Mouse (Mus musculus) intestine, postnatal 0 days (tissue): ENCODE results near the gene Samm50. TPM values are rescaled to one million over a fixed set of nuclear protein-coding genes. Genes with fewer than 3 reads are reported as not detected.

ENCODE experiments used
- ATAC-seq: fragments of 200-750 bp; cut with Nextera tagmentation; 2 replicates; pipeline ENCODE4 v1.8.0; 2017; ENCODE audit warnings: mild to moderate bottlenecking, moderate TSS enrichment, moderate library complexity
- H3K27ac ChIP-seq: fragments of 300-500 bp; sonication (generic); 2 replicates; pipeline ENCODE4 v1.5.1; 2014; ENCODE audit warnings: mild to moderate bottlenecking, low read depth, low read length, moderate library complexity
- H3K27me3 ChIP-seq: fragments of 300-500 bp; sonication (generic); replicated peaks from 2 replicates; pipeline ENCODE4 v1.6.1; 2014; ENCODE audit warnings: low read length, mixed read lengths; ENCODE audit not compliant: control insufficient read depth, insufficient read depth
- H3K36me3 ChIP-seq: fragments of 300-500 bp; sonication (generic); 2 replicates; pipeline ENCODE4 v1.6.1; 2014; ENCODE audit warnings: mild to moderate bottlenecking, moderate library complexity; ENCODE audit not compliant: control insufficient read depth, insufficient read depth
- H3K4me1 ChIP-seq: fragments of 300-500 bp; sonication (generic); replicated peaks from 2 replicates; pipeline ENCODE4 v1.6.1; 2014; ENCODE audit warnings: antibody characterized with exemption, low read length, mixed read lengths; ENCODE audit not compliant: control insufficient read depth, insufficient read depth
- H3K4me2 ChIP-seq: fragments of 300-500 bp; sonication (generic); replicated peaks from 2 replicates; pipeline ENCODE4 v1.6.1; 2014; ENCODE audit warnings: low read depth, mild to moderate bottlenecking, moderate library complexity
- H3K4me3 ChIP-seq: fragments of 300-500 bp; sonication (generic); 2 replicates; pipeline ENCODE4 v1.5.1; 2014; ENCODE audit warnings: low read depth, low read length
- H3K9ac ChIP-seq: fragments of 300-500 bp; sonication (generic); 2 replicates; pipeline ENCODE4 v1.6.1; 2014; ENCODE audit warnings: mild to moderate bottlenecking, low read depth, low read length
- H3K9me3 ChIP-seq: fragments of 300-500 bp; sonication (generic); 2 replicates; pipeline ENCODE4 v1.6.1; 2016; ENCODE audit warnings: mixed run types; ENCODE audit not compliant: control insufficient read depth
- CTCF ChIP-seq: sonication (generic); IDR thresholded peaks from 2 replicates; pipeline ENCODE4 v1.5.1; 2016; ENCODE audit warnings: low read depth, mild to moderate bottlenecking, control low read depth, antibody characterized with exemption, moderate library complexity
- WGBS: fragments of 180-500 bp; shearing (Covaris S2); extraction: QIAGEN DNeasy Blood & Tissue Kit; methylation state at CpG from one replicate; pipeline ENCODE4 v1.1.7; 2014; 5-methylcytosine and 5-hydroxymethylcytosine counted together
- polyA plus RNA-seq: library from polyadenylated mRNA; unstranded; fragments of >200 nt; fragmentation: Nextera tagmentation; extraction: Ambion mirVana; gene quantifications from 2 replicates; pipeline ENCODE4 v1.2.1, GENCODE M21; 2015

Gene Samm50
- polyA plus RNA-seq, 1 experiment from 2014 or later: 110 TPM

DNA sequence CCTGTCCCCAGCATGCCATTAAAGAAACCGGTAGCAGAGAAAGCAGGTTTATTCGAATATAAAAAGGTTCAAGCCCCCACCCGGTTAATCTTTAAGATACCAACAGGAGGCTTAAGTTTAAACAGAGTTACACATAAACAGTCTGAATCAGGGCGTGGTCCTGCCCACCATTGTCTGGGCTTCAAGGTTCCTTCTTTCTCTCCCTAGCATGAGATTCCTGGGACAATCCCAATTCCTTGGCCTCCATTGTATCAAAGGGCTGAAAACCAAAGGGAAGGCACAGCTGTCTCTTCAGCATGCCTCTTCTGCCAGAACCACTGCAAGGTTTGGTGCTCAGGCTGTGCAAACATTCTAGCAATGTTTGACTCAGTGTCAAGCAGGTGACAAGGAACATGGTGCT lies 5.8 kb upstream of the Samm50 start:
- Histone ChIP-seq H3K27me3 (no peaks in the 10 kb centered on the region), H3K4me1 (no peaks in the 10 kb centered on the region), H3K27ac (no peak overlapping the region), H3K36me3 (no peaks in the 10 kb centered on the region), H3K9ac (no peak overlapping the region), H3K9me3 (no peaks in the 10 kb centered on the region), H3K4me3 (no peak overlapping the region), H3K4me2 (no peak overlapping the region)
- WGBS: 38% methylated on average over 4 of the region's 4 CpGs
- ATAC-seq: no peak
- no peak for TF ChIP-seq CTCF

DNA sequence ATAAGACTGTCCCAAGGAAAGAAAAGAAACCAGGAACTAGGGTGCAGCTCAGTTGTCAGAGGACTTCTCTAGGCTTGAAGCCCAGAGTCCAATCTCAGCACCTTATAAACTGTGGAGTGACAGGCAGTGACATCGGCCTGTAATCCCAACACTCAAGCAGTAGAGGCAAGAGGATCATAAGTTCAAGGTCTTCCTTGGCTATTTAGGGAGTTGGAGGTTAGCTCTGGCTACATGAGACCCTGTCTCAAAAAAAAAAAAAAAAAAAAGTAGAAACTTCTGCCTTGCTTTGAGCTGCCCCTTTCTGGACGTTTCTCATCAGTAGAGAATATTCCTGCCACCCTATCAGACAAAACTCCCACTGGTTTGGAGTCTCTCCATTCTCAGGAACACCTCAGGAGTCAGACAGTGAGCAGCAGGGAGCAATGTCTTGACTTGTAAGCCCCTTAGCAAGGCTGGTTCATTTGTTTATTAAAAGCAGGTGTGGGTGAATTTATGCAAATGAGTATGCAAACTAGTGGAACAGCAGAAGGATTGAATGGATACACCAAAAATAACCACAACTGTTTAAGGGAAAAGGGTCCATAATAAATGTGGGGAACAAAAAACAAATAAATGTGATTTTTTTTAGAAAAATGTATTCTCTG lies 3.0 kb upstream of the Samm50 start:
- H3K9ac ChIP-seq: no peak overlapping the region
- no peaks in the 10 kb centered on the region for H3K36me3 ChIP-seq
- no peak for ATAC-seq
- TF ChIP-seq CTCF: no peak
- H3K27me3 ChIP-seq: no peaks in the 10 kb centered on the region
- no peak overlapping the region for H3K27ac ChIP-seq
- H3K4me3 ChIP-seq: no peak overlapping the region
- H3K4me2 ChIP-seq: no peak overlapping the region
- peaks cover 9% of the 10 kb centered on the region; the same call in 1 of the 2 replicates for H3K4me1 ChIP-seq
- no peaks in the 10 kb centered on the region for H3K9me3 ChIP-seq
- WGBS: 46% methylated on average over 2 of the region's 2 CpGs

DNA sequence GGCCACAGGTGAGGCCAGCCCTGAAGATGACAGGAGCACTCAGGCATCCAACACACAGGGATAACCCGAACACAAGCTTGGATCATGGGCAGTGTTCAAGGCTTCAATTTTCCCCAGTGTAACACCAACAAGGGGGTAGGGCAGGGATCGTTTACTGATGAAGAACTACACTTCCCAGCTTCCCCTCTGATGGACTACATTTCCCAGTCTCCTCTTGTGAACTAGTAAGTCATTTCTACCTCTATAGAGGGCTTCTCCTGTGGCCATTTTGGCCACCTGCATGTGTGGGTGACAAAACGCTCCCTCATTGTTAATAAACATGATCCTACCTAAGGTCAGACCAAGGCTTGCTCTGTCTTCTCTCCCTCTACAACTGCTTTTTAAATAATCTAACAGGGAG lies 2.2 kb upstream of the Samm50 start:
- Histone ChIP-seq H3K36me3 (no peaks in the 10 kb centered on the region), H3K4me2 (no peak overlapping the region), H3K9me3 (no peaks in the 10 kb centered on the region), H3K4me3 (no peak overlapping the region), H3K4me1 (peaks cover 9% of the 10 kb centered on the region; the same call in 1 of the 2 replicates), H3K27me3 (no peaks in the 10 kb centered on the region), H3K27ac (no peak overlapping the region), H3K9ac (no peak overlapping the region)
- no peak for TF ChIP-seq CTCF
- no peak for ATAC-seq
- WGBS: 38% methylated on average over 3 of the region's 3 CpGs

- 3% methylated on average over 9 of the region's 9 CpGs for WGBS
- H3K4me1 ChIP-seq: peaks cover 9% of the 10 kb centered on the region; the same call in 1 of the 2 replicates
- H3K9me3 ChIP-seq: no peaks in the 10 kb centered on the region
- H3K9ac ChIP-seq: peak overlapping the region; percentile 89
- H3K36me3 ChIP-seq: peaks cover 16% of the 10 kb centered on the region
- no peaks in the 10 kb centered on the region for H3K27me3 ChIP-seq
- H3K4me3 ChIP-seq: peak overlapping the region; percentile 82
- peak overlapping the region; percentile 77 for H3K4me2 ChIP-seq
- TF ChIP-seq CTCF: no peak
- no peak; the same call in 1 of the 2 replicates for ATAC-seq
- peak overlapping the region; percentile 94; the same call in 1 of the 2 replicates for H3K27ac ChIP-seq
Observed at GRCm38 (mm10) chr15:84191724-84192057, 350 bp upstream of the Samm50 start.

DNA sequence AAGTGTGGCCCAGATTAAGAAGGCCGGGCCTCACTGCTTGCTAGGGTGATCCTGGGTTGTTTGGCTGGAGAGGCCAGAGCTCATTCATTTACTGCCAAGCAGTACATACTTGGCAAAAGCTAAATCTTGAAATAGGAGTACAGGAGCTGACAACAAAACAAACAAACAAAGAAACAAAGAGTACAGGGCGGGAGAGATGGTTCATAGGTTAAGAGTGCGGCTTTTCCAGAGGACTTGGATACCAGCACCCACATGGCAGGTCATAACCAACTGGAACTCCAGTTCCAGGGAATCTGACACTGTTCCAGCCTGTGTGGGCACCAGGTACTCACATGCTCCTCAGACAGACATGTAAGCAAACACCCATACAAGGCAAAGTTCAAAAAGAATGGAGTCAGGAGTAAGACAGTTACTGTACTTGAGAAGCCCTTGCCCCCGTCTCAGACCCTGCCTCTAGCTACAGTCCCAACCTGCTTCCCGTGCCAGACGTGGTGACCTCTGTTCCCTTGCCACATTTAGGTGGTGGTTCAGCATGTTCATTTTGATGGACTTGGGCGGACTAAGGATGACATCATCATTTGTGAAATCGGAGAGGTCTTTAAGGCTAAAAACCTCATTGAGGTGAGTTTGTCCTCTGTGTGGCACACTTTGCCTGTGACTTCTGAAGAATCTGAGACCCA lies 4.6 kb downstream of the Samm50 start:
- WGBS: 80% methylated on average over 8 of the region's 8 CpGs
- H3K27ac ChIP-seq: no peak overlapping the region
- H3K27me3 ChIP-seq: no peaks in the 10 kb centered on the region
- H3K9me3 ChIP-seq: no peaks in the 10 kb centered on the region
- H3K4me2 ChIP-seq: no peak overlapping the region
- no peak overlapping the region for H3K4me3 ChIP-seq
- H3K4me1 ChIP-seq: peaks cover 9% of the 10 kb centered on the region; the same call in 1 of the 2 replicates
- no peak for TF ChIP-seq CTCF
- H3K36me3 ChIP-seq: peaks cover 63% of the 10 kb centered on the region
- no peak for ATAC-seq
- H3K9ac ChIP-seq: no peak overlapping the region

DNA sequence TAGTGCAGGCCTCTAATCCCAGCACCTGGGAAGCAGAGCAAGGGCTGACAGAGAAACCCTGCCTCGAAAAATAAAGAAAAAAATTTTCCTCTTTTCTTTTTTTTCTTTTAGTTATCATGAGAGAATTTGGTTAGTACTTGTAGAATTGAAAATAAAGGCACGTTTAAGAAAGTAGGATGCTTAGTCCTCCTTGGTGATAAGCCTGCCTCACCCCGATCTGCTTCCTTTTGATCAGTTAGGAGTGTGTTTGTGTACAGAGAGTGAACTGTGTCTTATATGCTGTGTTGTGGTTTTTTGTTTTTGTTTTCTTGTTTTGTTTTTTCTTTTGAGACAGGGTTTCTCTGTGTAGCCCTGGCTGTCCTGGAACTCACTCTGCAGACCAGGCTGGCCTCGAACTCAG lies 15.3 kb downstream of the Samm50 start:
- no peak for TF ChIP-seq CTCF

More for the DNA sequence above, 15.3 kb downstream of the Samm50 start:
- peaks cover 93% of the 10 kb centered on the region for H3K36me3 ChIP-seq
- H3K9me3 ChIP-seq: no peaks in the 10 kb centered on the region
- no peak overlapping the region for H3K4me2 ChIP-seq
- H3K9ac ChIP-seq: no peak overlapping the region
- H3K27ac ChIP-seq: no peak overlapping the region
- no peaks in the 10 kb centered on the region for H3K4me1 ChIP-seq
- 91% methylated on average over 4 of the region's 4 CpGs for WGBS
- H3K27me3 ChIP-seq: no peaks in the 10 kb centered on the region
- no peak for ATAC-seq
- H3K4me3 ChIP-seq: no peak overlapping the region
